Mouse (Mus musculus) limb, embryonic 11.5 days (tissue): ENCODE data around the gene Tdgf1. TPM values are rescaled to one million over a fixed set of nuclear protein-coding genes. Genes with fewer than 3 reads are reported as not detected.

Experiments
- ATAC-seq: fragments of 200-750 bp; cut with Nextera tagmentation; 2 replicates; pipeline ENCODE4 v1.8.0; 2017; ENCODE audit warnings: low read depth; ENCODE audit not compliant: insufficient number of reproducible peaks, low FRiP score, low TSS enrichment
- DNase-seq: peaks from one replicate; pipeline ENCODE4 v3.0.0-alpha.2; 2015; ENCODE audit warnings: low spot score
- H3K27ac ChIP-seq: fragments of 300-500 bp; sonication (generic); replicated peaks from 2 replicates; pipeline ENCODE4 v1.5.1; 2014; ENCODE audit warnings: low read depth, mild to moderate bottlenecking, low read length
- H3K27me3 ChIP-seq: fragments of 300-500 bp; sonication (generic); 2 replicates; pipeline ENCODE4 v1.6.1; 2014; ENCODE audit warnings: mild to moderate bottlenecking, low read length, mixed read lengths; ENCODE audit not compliant: control insufficient read depth, insufficient read depth
- H3K36me3 ChIP-seq: fragments of 300-500 bp; sonication (generic); 2 replicates; pipeline ENCODE4 v1.6.1; 2014; ENCODE audit warnings: mild to moderate bottlenecking, low read length, moderate library complexity, mixed read lengths; ENCODE audit not compliant: control insufficient read depth, insufficient read depth
- H3K4me1 ChIP-seq: fragments of 300-500 bp; sonication (generic); 2 replicates; pipeline ENCODE4 v1.6.1; 2014; ENCODE audit warnings: low read length, mixed read lengths; ENCODE audit not compliant: control insufficient read depth, insufficient read depth
- H3K4me2 ChIP-seq: fragments of 300-500 bp; sonication (generic); 2 replicates; pipeline ENCODE4 v1.6.1; 2014; ENCODE audit warnings: low read depth, mild to moderate bottlenecking, moderate library complexity; ENCODE audit not compliant: severe bottlenecking
- H3K4me3 ChIP-seq: fragments of 300-500 bp; sonication (generic); 2 replicates; pipeline ENCODE4 v1.5.1; 2014; ENCODE audit warnings: low read depth, low read length
- H3K9ac ChIP-seq: fragments of 300-500 bp; sonication (generic); 2 replicates; pipeline ENCODE4 v1.6.1; 2014; ENCODE audit warnings: mild to moderate bottlenecking, low read length
- H3K9me3 ChIP-seq: fragments of 300-500 bp; sonication (generic); 2 replicates; pipeline ENCODE4 v1.6.1; 2016; ENCODE audit warnings: low read length; ENCODE audit not compliant: control insufficient read depth
- WGBS: fragments of 180-500 bp; shearing (Covaris S2); extraction: QIAGEN DNeasy Blood & Tissue Kit; methylation state at CpG from one replicate; pipeline ENCODE4 v1.1.7; 2014; 5-methylcytosine and 5-hydroxymethylcytosine counted together
- polyA plus RNA-seq: library from polyadenylated mRNA; unstranded; fragments of >200 nt; fragmentation: Nextera tagmentation; extraction: Ambion mirVana; gene quantifications from 2 replicates; pipeline ENCODE4 v1.2.1, GENCODE M21; 2014

Tdgf1 gene
- polyA plus RNA-seq, 1 experiment from 2014 or later, result not detected

- 92% methylated on average over 13 of the region's 13 CpGs for WGBS
- H3K36me3 ChIP-seq, result no peaks in the 10 kb centered on the region
- H3K27ac ChIP-seq, result no peak overlapping the region
- no peaks in the 10 kb centered on the region for H3K9me3 ChIP-seq
- peaks cover 19% of the 10 kb centered on the region for H3K27me3 ChIP-seq
- no peak overlapping the region for H3K9ac ChIP-seq
- ATAC-seq, result no peak
- DNase-seq, result no peak
- no peaks in the 10 kb centered on the region; the same call in 1 of the 2 replicates for H3K4me1 ChIP-seq
- no peak overlapping the region for H3K4me3 ChIP-seq
- H3K4me2 ChIP-seq, result no peak overlapping the region
Measured at GRCm38 (mm10) chr9:110951866-110952265, 5.9 kb upstream of the Tdgf1 start.

GRCm38 (mm10) chr9:110951397-110951796 lies 5.4 kb upstream of the Tdgf1 start, which contains the start of gene Lrrc2:
TSS of gene Lrrc2 (plus strand) at chr9:110951545.
- H3K4me2 ChIP-seq, result no peak within 1 kb of the TSS
- peaks cover 24% of the 10 kb centered on the region for H3K27me3 ChIP-seq
- DNase-seq, result no peak
- H3K4me1 ChIP-seq, result peaks cover 4% of the 10 kb centered on the region
- no peak within 1 kb of the TSS for H3K27ac ChIP-seq
- no peak for ATAC-seq
- 89% methylated on average over 11 of the region's 11 CpGs for WGBS
- no peak within 1 kb of the TSS for H3K4me3 ChIP-seq
- H3K36me3 ChIP-seq, result no peaks in the 10 kb centered on the region
- no peak within 1 kb of the TSS for H3K9ac ChIP-seq
- H3K9me3 ChIP-seq, result no peaks in the 10 kb centered on the region

- Histone ChIP-seq H3K27me3 (peaks cover 32% of the 10 kb centered on the region), H3K4me1 (peaks cover 6% of the 10 kb centered on the region), H3K36me3 (no peaks in the 10 kb centered on the region), H3K9ac (no peak overlapping the region), H3K4me2 (no peak overlapping the region), H3K9me3 (no peaks in the 10 kb centered on the region), H3K4me3 (no peak overlapping the region), H3K27ac (no peak overlapping the region)
- DNase-seq, result no peak
- 98% methylated on average over 3 of the region's 3 CpGs for WGBS
- ATAC-seq, result no peak
Measured at GRCm38 (mm10) chr9:110950109-110950508, 4.2 kb upstream of the Tdgf1 start.

GRCm38 (mm10) chr9:110948813-110949310 lies 2.9 kb upstream of the Tdgf1 start:
- peaks cover 6% of the 10 kb centered on the region for H3K4me1 ChIP-seq
- H3K9ac ChIP-seq, result no peak overlapping the region
- no peak overlapping the region for H3K4me3 ChIP-seq
- WGBS, result 46% methylated on average over 8 of the region's 8 CpGs
- H3K36me3 ChIP-seq, result no peaks in the 10 kb centered on the region
- H3K27me3 ChIP-seq, result peaks cover 37% of the 10 kb centered on the region
- no peak overlapping the region for H3K27ac ChIP-seq
- ATAC-seq (no peak), DNase-seq (no peak)
- H3K9me3 ChIP-seq, result no peaks in the 10 kb centered on the region
- H3K4me2 ChIP-seq, result no peak overlapping the region

GRCm38 (mm10) chr9:110947900-110948299 lies 1.9 kb upstream of the Tdgf1 start:
- Histone ChIP-seq H3K9ac (no peak overlapping the region), H3K4me1 (peaks cover 6% of the 10 kb centered on the region), H3K4me2 (no peak overlapping the region), H3K27me3 (peaks cover 34% of the 10 kb centered on the region), H3K36me3 (no peaks in the 10 kb centered on the region), H3K27ac (no peak overlapping the region), H3K9me3 (no peaks in the 10 kb centered on the region), H3K4me3 (no peak overlapping the region)
- DNase-seq, result no peak
- WGBS, result 20% methylated on average over 6 of the region's 6 CpGs
- ATAC-seq, result no peak

GRCm38 (mm10) chr9:110947261-110947661 lies 1.3 kb upstream of the Tdgf1 start:
- no peak for ATAC-seq
- Histone ChIP-seq H3K9ac (no peak overlapping the region), H3K27ac (no peak overlapping the region), H3K4me1 (peaks cover 6% of the 10 kb centered on the region), H3K27me3 (peaks cover 30% of the 10 kb centered on the region), H3K4me2 (peak overlapping the region; percentile 17; the same call in 1 of the 2 replicates), H3K4me3 (no peak overlapping the region), H3K9me3 (no peaks in the 10 kb centered on the region), H3K36me3 (no peaks in the 10 kb centered on the region)
- peak; percentile 36 for DNase-seq
- WGBS, result 3% methylated on average over 6 of the region's 6 CpGs

- H3K4me1 ChIP-seq, result peaks cover 6% of the 10 kb centered on the region
- peaks cover 28% of the 10 kb centered on the region for H3K27me3 ChIP-seq
- no peak for ATAC-seq
- H3K4me2 ChIP-seq, result peak overlapping the region; percentile 17; the same call in 1 of the 2 replicates
- no peaks in the 10 kb centered on the region for H3K36me3 ChIP-seq
- H3K4me3 ChIP-seq, result no peak overlapping the region
- DNase-seq, result peak; percentile 55
- no peak overlapping the region for H3K9ac ChIP-seq
- WGBS, result 3% methylated on average over 20 of the region's 20 CpGs
- H3K27ac ChIP-seq, result no peak overlapping the region
- no peaks in the 10 kb centered on the region for H3K9me3 ChIP-seq
Measured at GRCm38 (mm10) chr9:110946548-110947044, 638 bp upstream of the Tdgf1 start.

GRCm38 (mm10) chr9:110945343-110945742 lies 615 bp downstream of the Tdgf1 start:
- Histone ChIP-seq H3K4me2 (no peak overlapping the region), H3K27ac (no peak overlapping the region), H3K27me3 (peaks cover 28% of the 10 kb centered on the region), H3K9ac (no peak overlapping the region), H3K4me1 (peaks cover 6% of the 10 kb centered on the region), H3K36me3 (no peaks in the 10 kb centered on the region), H3K9me3 (no peaks in the 10 kb centered on the region), H3K4me3 (no peak overlapping the region)
- ATAC-seq (no peak), DNase-seq (no peak)
- WGBS, result 5% methylated on average over 18 of the region's 18 CpGs

GRCm38 (mm10) chr9:110944265-110944664 lies 1.7 kb downstream of the Tdgf1 start:
- Histone ChIP-seq H3K36me3 (no peaks in the 10 kb centered on the region), H3K27me3 (peaks cover 28% of the 10 kb centered on the region), H3K9ac (no peak overlapping the region), H3K4me3 (no peak overlapping the region), H3K9me3 (no peaks in the 10 kb centered on the region), H3K27ac (no peak overlapping the region), H3K4me1 (peaks cover 6% of the 10 kb centered on the region), H3K4me2 (no peak overlapping the region)
- 30% methylated on average over 13 of the region's 13 CpGs for WGBS
- DNase-seq, result no peak
- ATAC-seq, result no peak
